Mouse (Mus musculus): ENCODE measurements around the gene BC034090.

- no peak for TF ChIP-seq CTCF (IDR thresholded peaks at IDR 0.05; ENCODE audit: borderline replicate concordance, insufficient read depth, low read depth, low read length)
- TF ChIP-seq POLR2A (IDR thresholded peaks at IDR 0.05; ENCODE audit: borderline replicate concordance, insufficient read depth, low read length) = no peak
These were observed 55.6 kb downstream of the BC034090 start for GRCm38 (mm10) chr1:155188656-155189055.
